Mouse (Mus musculus) macrophage (primary cell): ENCODE measurements around the gene Kalrn. TPM values are rescaled to one million over a fixed set of nuclear protein-coding genes. Genes with fewer than 3 reads are reported as not detected.

Experiments used
- H3K27ac ChIP-seq: fragments of 350-480 bp; formaldehyde crosslinking; 2 replicates; pipeline ENCODE4 v1.9.0; 2021
- H3K36me3 ChIP-seq: fragments of 350-480 bp; formaldehyde crosslinking; 2 replicates; pipeline ENCODE4 v1.9.0; 2021; ENCODE audit errors: inconsistent target
- H3K4me3 ChIP-seq: fragments of 350-480 bp; formaldehyde crosslinking; 2 replicates; pipeline ENCODE4 v1.9.0; 2021; ENCODE audit errors: inconsistent target
- H3K79me2 ChIP-seq: fragments of 350-480 bp; formaldehyde crosslinking; 2 replicates; pipeline ENCODE4 v1.9.0; 2021; ENCODE audit errors: inconsistent target
- WGBS: methylation state at CpG from one replicate; pipeline ENCODE4 v1.1.7; 2026; ENCODE audit warnings: inconsistent platforms; ENCODE audit not compliant: missing documents; 5-methylcytosine and 5-hydroxymethylcytosine counted together
- polyA plus RNA-seq: library from polyadenylated mRNA; stranded (reverse); fragments of 250-400 nt; gene quantifications from 3 replicates; pipeline ENCODE4 v1.2.4, GENCODE M21; 2018; ENCODE audit warnings: inconsistent platforms

Kalrn gene
- polyA plus RNA-seq, 1 experiment from 2014 or later: 0.32 TPM

GRCm38 (mm10) chr16:34469277-34469868, 104.0 kb downstream of the Kalrn start:
- Histone ChIP-seq H3K36me3 (no peaks in the 10 kb centered on the region), H3K79me2 (no peaks in the 10 kb centered on the region), H3K4me3 (no peak overlapping the region), H3K27ac (no peak overlapping the region)
- WGBS: 10% methylated on average over 8 of the region's 8 CpGs

GRCm38 (mm10) chr16:34466649-34467048, 106.7 kb downstream of the Kalrn start:
- Histone ChIP-seq H3K36me3 (no peaks in the 10 kb centered on the region), H3K4me3 (no peak overlapping the region), H3K27ac (no peak overlapping the region), H3K79me2 (no peaks in the 10 kb centered on the region)
- WGBS: 75% methylated on average over 4 of the region's 4 CpGs

DNA sequence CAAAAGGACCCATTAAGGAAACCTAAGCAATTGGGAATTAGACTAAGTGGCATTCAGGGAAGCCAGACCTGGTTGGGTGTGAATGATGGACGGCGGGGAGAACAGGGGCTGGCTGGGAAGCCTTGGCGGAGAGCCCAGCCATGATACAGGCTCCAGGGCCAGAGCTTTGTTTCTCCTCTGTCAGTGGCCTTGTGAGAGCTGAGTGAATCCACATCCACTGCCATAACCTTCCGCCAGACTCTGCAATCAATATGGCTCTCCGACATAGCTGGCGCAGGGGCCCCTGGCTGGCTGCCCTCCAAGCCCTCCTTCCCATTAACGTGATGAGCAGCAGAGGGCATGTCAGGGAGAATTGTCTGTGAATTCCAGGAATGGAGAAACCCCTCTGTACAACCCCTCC, 117.0 kb downstream of the Kalrn start:
- no peak overlapping the region for H3K27ac ChIP-seq
- no peak overlapping the region for H3K4me3 ChIP-seq
- H3K79me2 ChIP-seq: no peaks in the 10 kb centered on the region
- 97% methylated on average over 7 of the region's 7 CpGs for WGBS
- no peaks in the 10 kb centered on the region for H3K36me3 ChIP-seq

GRCm38 (mm10) chr16:34445666-34446065, 127.7 kb downstream of the Kalrn start:
- Histone ChIP-seq H3K4me3 (no peak overlapping the region), H3K36me3 (no peaks in the 10 kb centered on the region), H3K27ac (no peak overlapping the region), H3K79me2 (no peaks in the 10 kb centered on the region)
- 73% methylated on average over 7 of the region's 7 CpGs for WGBS

DNA sequence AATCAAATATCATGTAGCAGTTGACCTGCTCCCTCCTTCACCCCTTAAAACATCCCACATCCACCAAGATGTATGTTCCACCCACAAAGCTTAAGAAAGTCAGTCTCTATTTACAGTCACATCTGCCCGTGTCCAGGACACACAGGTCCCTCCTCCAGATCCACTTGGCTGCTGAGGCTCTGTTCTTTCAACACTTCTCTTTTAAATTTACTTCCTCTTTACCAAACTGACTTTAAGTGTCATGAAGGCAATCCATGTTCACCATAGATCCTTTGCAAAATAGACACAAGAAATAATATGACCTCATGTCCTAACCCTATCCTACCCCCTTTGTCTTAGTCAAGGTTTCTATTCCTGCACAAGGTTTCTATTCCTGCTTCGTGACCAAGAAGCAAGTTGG, 131.6 kb downstream of the Kalrn start:
- Histone ChIP-seq H3K36me3 (no peaks in the 10 kb centered on the region), H3K4me3 (no peak overlapping the region), H3K27ac (no peak overlapping the region), H3K79me2 (no peaks in the 10 kb centered on the region)
- WGBS: 11% methylated on average over 2 of the region's 2 CpGs

GRCm38 (mm10) chr16:34440994-34441414, 132.3 kb downstream of the Kalrn start:
- 80% methylated on average over 4 of the region's 4 CpGs for WGBS
- no peak overlapping the region for H3K27ac ChIP-seq
- H3K4me3 ChIP-seq: no peak overlapping the region

GRCm38 (mm10) chr16:34440019-34440615, 133.2 kb downstream of the Kalrn start:
- Histone ChIP-seq H3K27ac (no peak overlapping the region), H3K36me3 (no peaks in the 10 kb centered on the region), H3K79me2 (no peaks in the 10 kb centered on the region), H3K4me3 (no peak overlapping the region)
- 92% methylated on average over 8 of the region's 8 CpGs for WGBS

More at GRCm38 (mm10) chr16:34440994-34441414, 132.3 kb downstream of the Kalrn start:
- Histone ChIP-seq H3K36me3 (no peaks in the 10 kb centered on the region), H3K79me2 (no peaks in the 10 kb centered on the region)

- Histone ChIP-seq H3K4me3 (no peak overlapping the region), H3K79me2 (no peaks in the 10 kb centered on the region), H3K36me3 (no peaks in the 10 kb centered on the region), H3K27ac (no peak overlapping the region)
- 100% methylated on average over 5 of the region's 5 CpGs for WGBS
These were observed 143.2 kb downstream of the Kalrn start for GRCm38 (mm10) chr16:34430131-34430530.

DNA sequence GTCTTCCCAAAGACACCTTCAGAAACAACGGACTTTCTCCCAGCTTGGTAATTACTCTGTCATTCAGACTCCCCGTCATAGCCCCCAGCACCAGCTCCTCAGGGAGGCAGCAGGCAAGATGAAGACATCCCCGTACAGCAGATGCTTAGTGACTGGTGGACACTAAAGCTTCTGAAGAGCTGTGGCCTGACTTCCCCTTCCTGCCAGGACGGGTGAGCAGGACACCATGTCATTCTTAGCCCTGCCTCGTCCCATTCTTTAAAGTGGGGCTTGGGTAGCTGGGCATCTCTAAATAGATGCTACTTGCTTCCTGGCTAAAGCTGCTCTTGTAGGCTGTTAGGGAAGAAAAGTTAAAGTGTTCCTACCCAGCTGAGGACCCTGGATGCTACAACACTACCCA, 145.7 kb downstream of the Kalrn start:
- H3K4me3 ChIP-seq: no peak overlapping the region
- H3K27ac ChIP-seq: no peak overlapping the region
- H3K36me3 ChIP-seq: no peaks in the 10 kb centered on the region
- WGBS: 72% methylated on average over 5 of the region's 5 CpGs
- no peaks in the 10 kb centered on the region for H3K79me2 ChIP-seq

GRCm38 (mm10) chr16:34421473-34421872, 151.9 kb downstream of the Kalrn start:
- no peak overlapping the region for H3K4me3 ChIP-seq
- H3K79me2 ChIP-seq: no peaks in the 10 kb centered on the region
- no peak overlapping the region for H3K27ac ChIP-seq
- no peaks in the 10 kb centered on the region for H3K36me3 ChIP-seq
- WGBS: 81% methylated on average over 6 of the region's 6 CpGs

DNA sequence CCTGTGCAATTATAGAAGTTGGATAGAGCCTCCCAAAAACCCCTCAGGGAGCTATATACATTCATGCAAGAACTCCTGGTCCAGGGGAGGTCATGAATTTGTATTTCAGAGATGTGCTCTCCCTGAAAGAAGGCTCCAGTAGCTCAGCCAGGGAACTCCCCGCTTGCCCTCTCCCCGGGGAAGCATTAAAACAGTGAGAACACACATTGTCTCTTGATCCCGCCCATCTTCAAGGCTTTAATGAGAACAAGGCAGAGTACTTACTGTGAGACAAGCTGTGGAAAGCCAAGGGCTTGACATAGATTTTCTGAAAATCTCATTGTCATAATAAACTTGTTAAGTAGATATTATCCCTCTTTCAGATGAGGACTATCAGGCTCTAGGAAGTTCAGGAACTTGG, 155.4 kb downstream of the Kalrn start:
- H3K4me3 ChIP-seq: no peak overlapping the region
- H3K79me2 ChIP-seq: no peaks in the 10 kb centered on the region
- 90% methylated on average over 3 of the region's 3 CpGs for WGBS
- no peaks in the 10 kb centered on the region for H3K36me3 ChIP-seq
- no peak overlapping the region for H3K27ac ChIP-seq

- H3K79me2 ChIP-seq: no peaks in the 10 kb centered on the region
- H3K27ac ChIP-seq: no peak overlapping the region
- no peak overlapping the region for H3K4me3 ChIP-seq
- 95% methylated on average over 3 of the region's 3 CpGs for WGBS
- no peaks in the 10 kb centered on the region for H3K36me3 ChIP-seq
These were observed 155.9 kb downstream of the Kalrn start for GRCm38 (mm10) chr16:34417383-34417782.

- H3K79me2 ChIP-seq: no peaks in the 10 kb centered on the region
- no peaks in the 10 kb centered on the region for H3K36me3 ChIP-seq
- H3K27ac ChIP-seq: no peak overlapping the region
- WGBS: 24% methylated on average over 7 of the region's 7 CpGs
- H3K4me3 ChIP-seq: no peak overlapping the region
These were observed 158.8 kb downstream of the Kalrn start for GRCm38 (mm10) chr16:34414581-34414980.

DNA sequence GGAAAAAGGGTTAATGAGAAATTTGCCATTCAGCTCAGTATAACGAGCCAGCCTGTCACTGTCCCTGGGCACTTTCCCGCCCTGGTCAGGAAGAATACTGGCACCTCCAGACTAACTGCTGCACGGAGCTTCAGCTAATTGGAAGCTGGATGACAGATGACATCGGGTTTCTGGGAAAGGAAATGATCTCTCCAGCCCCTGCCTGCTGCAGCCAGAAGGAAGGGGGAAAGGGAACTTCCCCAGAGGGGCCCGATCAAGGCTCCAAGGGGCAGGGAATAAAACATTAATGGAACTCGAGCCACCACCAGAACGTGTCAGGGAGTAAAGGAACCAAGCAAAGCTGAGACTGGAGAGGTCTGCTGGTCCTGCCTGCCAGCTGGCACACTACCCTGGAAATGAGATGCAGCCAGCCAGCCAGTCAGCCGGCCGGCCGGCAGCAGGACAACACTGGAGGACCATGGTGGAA, 159.4 kb downstream of the Kalrn start:
- 31% methylated on average over 10 of the region's 10 CpGs for WGBS
- H3K27ac ChIP-seq: no peak overlapping the region
- no peaks in the 10 kb centered on the region for H3K36me3 ChIP-seq
- H3K4me3 ChIP-seq: no peak overlapping the region
- no peaks in the 10 kb centered on the region for H3K79me2 ChIP-seq

DNA sequence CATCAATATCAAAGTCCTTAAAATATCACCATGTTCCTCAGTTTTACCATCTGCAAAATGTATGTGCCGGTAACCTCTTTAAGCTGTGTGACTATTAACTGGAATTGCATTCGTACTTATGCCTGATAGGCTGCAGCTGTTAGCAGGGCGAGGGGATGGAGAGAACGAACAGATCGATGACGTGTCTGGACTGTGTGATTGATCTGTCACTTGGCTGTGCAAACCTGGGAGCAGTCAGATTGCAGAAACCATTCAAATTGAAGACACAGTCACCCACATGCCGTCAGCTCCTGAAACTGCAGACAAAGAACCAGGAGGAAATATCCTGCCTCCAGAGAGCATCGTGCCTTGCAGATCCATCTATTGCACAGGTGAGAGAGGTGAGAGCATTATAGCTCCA, 166.3 kb downstream of the Kalrn start:
- no peaks in the 10 kb centered on the region for H3K36me3 ChIP-seq
- H3K79me2 ChIP-seq: no peaks in the 10 kb centered on the region
- H3K4me3 ChIP-seq: no peak overlapping the region
- WGBS: 90% methylated on average over 8 of the region's 8 CpGs
- H3K27ac ChIP-seq: no peak overlapping the region

- no peak overlapping the region for H3K27ac ChIP-seq
- no peak overlapping the region for H3K4me3 ChIP-seq
- H3K36me3 ChIP-seq: no peaks in the 10 kb centered on the region
- no peaks in the 10 kb centered on the region for H3K79me2 ChIP-seq
- 65% methylated on average over 5 of the region's 5 CpGs for WGBS
These were observed 168.2 kb downstream of the Kalrn start for GRCm38 (mm10) chr16:34405094-34405493.
